Mouse (Mus musculus): Measurements from ENCODE around the gene Snd1.
A peak's percentile ranks its signal among the peaks of the same experiment; 100 is the strongest.

Gene Snd1

GRCm38 (mm10) chr6:28749224-28749623, 274.3 kb downstream of the Snd1 start:
- no peak for DNase-seq (ENCODE audit: low read depth, low spot score)

GRCm38 (mm10) chr6:28751186-28751585, 276.2 kb downstream of the Snd1 start:
- DNase-seq (ENCODE audit: low read depth, low spot score), result no peak

DNA sequence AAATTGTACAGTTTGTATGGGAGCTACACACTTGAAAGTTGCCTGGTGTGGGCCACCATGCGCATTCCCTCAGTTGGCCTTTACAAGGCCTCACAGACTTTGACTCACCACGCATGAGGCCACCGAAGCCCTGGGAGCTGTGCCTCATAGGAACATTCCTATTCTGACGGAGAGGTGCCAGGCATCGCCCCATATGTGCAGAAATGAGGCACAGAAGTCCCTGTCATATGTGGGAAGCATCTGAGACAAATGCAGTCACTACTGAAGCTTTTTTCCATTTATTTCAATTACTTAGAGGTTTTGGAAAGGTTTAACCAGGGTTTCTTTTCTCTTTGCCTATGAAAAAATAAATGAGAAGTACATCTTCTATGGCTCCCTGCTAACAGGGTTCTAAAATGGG, 278.3 kb downstream of the Snd1 start:
- no peak for DNase-seq (ENCODE audit: low read depth, low spot score)

DNA sequence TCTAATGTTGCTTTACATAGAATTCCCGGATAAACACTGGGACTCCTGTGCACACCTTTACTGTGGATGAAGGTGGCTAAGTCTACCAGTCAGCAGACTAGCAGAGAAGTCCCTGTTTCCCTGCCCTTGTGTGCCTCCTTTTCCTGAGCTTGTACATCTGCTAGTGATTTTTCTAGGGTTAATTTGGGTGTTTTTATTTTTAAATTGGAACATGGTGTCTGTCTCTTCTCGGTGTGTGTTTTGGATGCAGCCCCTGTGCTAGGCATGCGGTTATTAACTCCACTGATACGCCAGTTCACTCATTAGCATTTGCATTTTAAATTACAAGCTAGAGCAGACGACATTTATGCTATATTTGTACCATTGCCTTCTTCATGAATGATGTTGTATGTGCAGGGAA, 278.7 kb downstream of the Snd1 start:
- DNase-seq (ENCODE audit: low read depth, low spot score), result no peak

DNA sequence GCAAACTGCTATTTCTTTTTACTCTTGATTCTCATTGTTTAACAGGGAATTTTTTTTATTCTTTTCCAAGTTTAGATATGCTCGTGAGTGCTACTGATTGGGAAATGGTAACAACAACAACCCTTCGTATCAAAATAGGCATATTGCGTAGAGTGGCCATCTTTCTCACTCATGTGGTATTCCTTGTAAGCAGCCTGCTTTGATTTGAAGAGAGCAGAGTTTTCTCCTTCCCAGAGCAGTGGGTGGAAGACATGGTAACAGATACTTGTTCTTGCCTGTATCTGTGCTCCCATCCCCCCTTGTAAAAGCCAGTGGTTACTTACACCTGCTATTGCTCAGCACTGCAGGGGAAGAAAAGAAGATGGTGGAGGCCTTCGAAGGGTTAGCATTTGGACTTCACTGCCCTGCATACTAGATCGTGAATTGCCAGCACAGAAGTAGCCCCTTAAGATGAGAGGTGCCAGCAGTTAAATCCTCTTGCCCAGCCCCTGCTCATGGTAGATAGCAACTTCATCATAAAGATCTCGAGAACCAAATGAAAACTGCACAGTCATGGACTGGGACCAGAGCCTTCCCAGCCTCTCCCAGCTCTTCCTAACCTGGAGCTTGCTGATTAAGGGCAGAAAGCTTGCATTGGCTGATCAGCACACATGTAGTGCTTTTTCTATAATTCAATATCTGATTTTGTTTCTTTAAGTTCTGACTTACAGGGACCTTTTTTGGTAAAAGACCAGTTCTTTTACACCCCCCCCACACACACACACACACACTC, 279.4 kb downstream of the Snd1 start:
- no peak for DNase-seq (ENCODE audit: low read depth, low spot score)

- no peak for DNase-seq (ENCODE audit: low read depth, low spot score)
Measured at GRCm38 (mm10) chr6:28756306-28757018, 281.5 kb downstream of the Snd1 start.

DNA sequence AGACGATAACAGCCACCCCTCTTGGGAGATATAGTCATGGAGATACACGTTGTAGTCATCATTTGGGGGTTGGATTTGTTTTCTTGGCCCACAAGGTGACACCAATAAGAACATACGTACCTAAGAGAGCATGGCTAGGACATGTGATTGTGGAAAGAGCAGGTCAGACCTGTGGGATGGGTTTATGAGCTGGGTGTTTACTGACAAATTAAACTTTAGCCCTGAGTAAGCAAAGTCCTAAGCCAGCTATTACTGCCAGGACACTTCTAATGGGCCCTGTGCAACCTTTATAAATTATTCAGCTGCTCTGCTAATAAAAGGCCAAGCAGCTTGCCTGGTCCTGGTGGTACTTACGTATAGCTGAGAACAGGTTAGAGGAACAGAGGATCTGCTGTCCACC, 283.4 kb downstream of the Snd1 start:
- DNase-seq (ENCODE audit: low read depth, low spot score), result no peak

DNA sequence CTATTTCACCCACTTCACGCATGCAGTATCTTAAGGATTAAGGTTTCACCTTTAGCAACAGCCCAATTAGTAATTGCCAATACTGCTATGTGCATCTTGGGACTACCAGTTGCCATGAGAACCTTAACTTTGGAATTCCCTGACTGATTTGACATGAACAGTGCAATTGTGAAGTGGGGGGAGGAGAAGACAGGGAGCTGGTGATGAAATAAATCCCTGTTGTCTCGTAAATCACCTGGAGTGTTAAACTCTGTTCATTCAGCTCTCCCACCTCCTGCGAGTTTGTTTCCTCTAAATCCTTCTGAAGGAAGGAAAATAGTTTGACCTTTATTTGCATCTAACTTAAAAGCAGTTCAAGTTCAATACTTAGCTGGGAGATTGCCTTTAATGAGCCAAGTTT, 286.8 kb downstream of the Snd1 start:
- DNase-seq (ENCODE audit: low read depth, low spot score), result no peak

GRCm38 (mm10) chr6:28762132-28762775, 287.3 kb downstream of the Snd1 start:
- DNase-seq (ENCODE audit: low read depth, low spot score), result peak; percentile 75

- no peak for DNase-seq (ENCODE audit: low read depth, low spot score)
Measured at GRCm38 (mm10) chr6:28766622-28767021, 291.7 kb downstream of the Snd1 start.

- peak; percentile 30 for DNase-seq (ENCODE audit: low read depth, low spot score)
Measured at GRCm38 (mm10) chr6:28767891-28768481, 293.0 kb downstream of the Snd1 start.

GRCm38 (mm10) chr6:28771331-28771730, 296.4 kb downstream of the Snd1 start:
- peak; percentile 60 for DNase-seq (ENCODE audit: low read depth, low spot score)

DNA sequence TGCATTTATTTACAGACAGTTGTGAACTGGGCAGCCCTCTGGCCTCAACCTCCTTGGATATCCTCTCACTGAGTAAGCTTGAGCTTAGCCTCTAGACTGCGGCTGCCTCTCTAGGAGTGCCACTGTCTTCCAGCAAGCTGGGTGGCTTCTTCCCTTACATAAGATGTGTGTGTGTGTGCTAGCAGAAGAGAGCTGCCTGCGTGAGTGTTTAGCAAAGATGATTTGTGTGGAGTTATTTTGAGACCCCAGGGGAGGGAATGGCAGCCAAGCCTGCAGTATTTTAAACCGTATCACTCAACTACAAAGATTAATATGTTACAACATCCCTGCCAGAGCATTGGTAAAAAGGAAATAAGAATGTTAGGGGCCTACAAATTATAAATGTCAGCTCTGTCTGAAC, 306.8 kb downstream of the Snd1 start:
- DNase-seq (ENCODE audit: low read depth, low spot score), result no peak

- DNase-seq (ENCODE audit: low read depth, low spot score), result no peak
Measured at GRCm38 (mm10) chr6:28783082-28783647, 308.2 kb downstream of the Snd1 start.

DNA sequence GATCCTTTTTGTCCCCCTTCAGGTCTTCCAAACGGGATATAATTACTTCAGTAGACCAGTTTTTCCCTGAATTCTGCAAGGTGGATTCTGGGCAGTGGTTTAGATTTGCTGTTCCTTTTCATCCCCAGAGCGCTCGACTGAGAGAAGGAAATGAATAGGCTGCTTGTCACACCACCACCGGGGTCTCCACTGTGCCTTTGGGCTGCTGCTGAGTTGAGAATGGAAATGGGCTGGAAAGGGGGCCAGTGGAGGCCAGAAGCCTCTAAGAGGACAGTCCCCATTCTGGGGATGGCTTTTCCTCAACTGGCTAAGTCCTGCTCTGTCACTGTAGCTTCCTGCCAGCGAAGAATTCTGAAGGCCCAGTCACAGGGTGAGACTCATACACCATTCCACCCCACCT, 309.0 kb downstream of the Snd1 start:
- no peak for DNase-seq (ENCODE audit: low read depth, low spot score)

- DNase-seq (ENCODE audit: low read depth, low spot score), result no peak
Measured at GRCm38 (mm10) chr6:28785770-28786169, 310.8 kb downstream of the Snd1 start.

DNA sequence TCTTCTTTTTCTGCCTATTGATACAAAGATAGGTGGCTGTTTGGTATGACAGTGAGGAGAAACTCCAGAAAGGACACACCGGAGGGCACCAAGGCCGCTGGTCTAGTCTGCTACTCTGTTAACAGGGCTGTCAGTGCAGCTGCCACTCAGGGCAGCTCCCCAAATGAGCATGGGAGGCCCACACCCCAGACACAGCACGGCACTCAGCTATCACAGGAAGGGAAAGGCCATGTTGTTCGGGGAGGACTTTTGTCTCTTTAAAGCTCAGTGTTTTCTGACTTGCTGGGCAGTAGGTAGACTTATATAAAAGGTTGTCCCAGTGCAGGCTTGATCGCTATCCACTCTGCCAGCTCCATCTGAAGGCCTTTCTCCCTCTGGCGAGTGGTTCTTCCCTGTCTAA, 312.2 kb downstream of the Snd1 start:
- DNase-seq (ENCODE audit: low read depth, low spot score), result no peak

- DNase-seq (ENCODE audit: low read depth, low spot score), result no peak
Measured at GRCm38 (mm10) chr6:28789685-28790084, 314.7 kb downstream of the Snd1 start.

DNA sequence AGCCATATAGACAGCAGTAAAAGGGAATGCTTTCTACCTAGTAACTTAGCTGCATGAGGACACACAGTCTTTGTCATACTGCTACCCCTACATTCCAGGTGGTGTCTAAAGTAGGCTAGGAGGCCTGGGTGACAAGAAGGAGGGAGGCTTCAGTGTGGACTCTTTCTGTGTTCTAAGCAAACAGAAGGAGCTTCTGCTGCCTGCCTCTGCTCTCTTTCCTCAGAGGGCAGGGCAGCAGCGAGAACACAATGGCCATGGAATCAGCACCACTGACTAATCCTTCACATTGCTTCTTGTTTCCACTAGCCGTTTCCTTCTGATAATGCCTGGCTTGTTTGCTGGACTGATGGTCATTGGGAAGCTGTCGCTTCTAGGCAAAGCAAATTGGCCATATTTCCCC, 316.2 kb downstream of the Snd1 start:
- no peak for DNase-seq (ENCODE audit: low read depth, low spot score)

- DNase-seq (ENCODE audit: low read depth, low spot score), result no peak
Measured at GRCm38 (mm10) chr6:28791809-28792208, 316.9 kb downstream of the Snd1 start.

- DNase-seq (ENCODE audit: low read depth, low spot score), result no peak
Measured at GRCm38 (mm10) chr6:28795380-28795779, 320.4 kb downstream of the Snd1 start.

All from ZHBTc4 (cell line).